Mouse (Mus musculus): Measurements from ENCODE around the gene Lrig3.
A peak's percentile ranks its signal among the peaks of the same experiment; 100 is the strongest.

Lrig3 gene

GRCm38 (mm10) chr10:125965968-125966480 lies at the start of gene Lrig3:
Gene Lrig3 (plus strand): TSS chr10:125966168.
- peak; percentile 69 for DNase-seq (ENCODE audit: low spot score)

- no peak for DNase-seq (ENCODE audit: low spot score)
Measured at GRCm38 (mm10) chr10:125916781-125917180, 49.2 kb upstream of the Lrig3 start.

GRCm38 (mm10) chr10:125917436-125917871 lies 48.5 kb upstream of the Lrig3 start:
- no peak for DNase-seq (ENCODE audit: low spot score)

GRCm38 (mm10) chr10:125918994-125919393 lies 47.0 kb upstream of the Lrig3 start:
- no peak for DNase-seq (ENCODE audit: low spot score)

GRCm38 (mm10) chr10:125921654-125922446 lies 44.1 kb upstream of the Lrig3 start:
- DNase-seq (ENCODE audit: low spot score) = no peak

GRCm38 (mm10) chr10:125929961-125930360 lies 36.0 kb upstream of the Lrig3 start:
- DNase-seq (ENCODE audit: low spot score) = no peak

- no peak for DNase-seq (ENCODE audit: low spot score)
Measured at GRCm38 (mm10) chr10:125933388-125933787, 32.6 kb upstream of the Lrig3 start.

- no peak for DNase-seq (ENCODE audit: low spot score)
Measured at GRCm38 (mm10) chr10:125934095-125934494, 31.9 kb upstream of the Lrig3 start.

GRCm38 (mm10) chr10:125937517-125938497 lies 28.2 kb upstream of the Lrig3 start:
- no peak for DNase-seq (ENCODE audit: low spot score)

GRCm38 (mm10) chr10:125938528-125939402 lies 27.2 kb upstream of the Lrig3 start:
- DNase-seq (ENCODE audit: low spot score) = no peak

- no peak for DNase-seq (ENCODE audit: low spot score)
Measured at GRCm38 (mm10) chr10:125940316-125941059, 25.5 kb upstream of the Lrig3 start.

GRCm38 (mm10) chr10:125943098-125943497 lies 22.9 kb upstream of the Lrig3 start:
- DNase-seq (ENCODE audit: low spot score) = no peak

GRCm38 (mm10) chr10:125944762-125945504 lies 21.0 kb upstream of the Lrig3 start:
- no peak for DNase-seq (ENCODE audit: low spot score)

GRCm38 (mm10) chr10:125948842-125949474 lies 17.0 kb upstream of the Lrig3 start:
- DNase-seq (ENCODE audit: low spot score) = no peak

- DNase-seq (ENCODE audit: low spot score) = no peak
Measured at GRCm38 (mm10) chr10:125951633-125952032, 14.3 kb upstream of the Lrig3 start.

GRCm38 (mm10) chr10:125954343-125954742 lies 11.6 kb upstream of the Lrig3 start:
- no peak for DNase-seq (ENCODE audit: low spot score)

- DNase-seq (ENCODE audit: low spot score) = no peak
Measured at GRCm38 (mm10) chr10:125954747-125955530, 11.0 kb upstream of the Lrig3 start.

GRCm38 (mm10) chr10:125961411-125962107 lies 4.4 kb upstream of the Lrig3 start:
- no peak for DNase-seq (ENCODE audit: low spot score)
